Mouse (Mus musculus): ENCODE data around the gene Atf4. TPM values are rescaled to one million over a fixed set of nuclear protein-coding genes. Genes with fewer than 3 reads are reported as not detected.

The Atf4 gene
- polyA plus RNA-seq (2012; rRNA removed) = 239 and 315 TPM in 2 replicates

DNA sequence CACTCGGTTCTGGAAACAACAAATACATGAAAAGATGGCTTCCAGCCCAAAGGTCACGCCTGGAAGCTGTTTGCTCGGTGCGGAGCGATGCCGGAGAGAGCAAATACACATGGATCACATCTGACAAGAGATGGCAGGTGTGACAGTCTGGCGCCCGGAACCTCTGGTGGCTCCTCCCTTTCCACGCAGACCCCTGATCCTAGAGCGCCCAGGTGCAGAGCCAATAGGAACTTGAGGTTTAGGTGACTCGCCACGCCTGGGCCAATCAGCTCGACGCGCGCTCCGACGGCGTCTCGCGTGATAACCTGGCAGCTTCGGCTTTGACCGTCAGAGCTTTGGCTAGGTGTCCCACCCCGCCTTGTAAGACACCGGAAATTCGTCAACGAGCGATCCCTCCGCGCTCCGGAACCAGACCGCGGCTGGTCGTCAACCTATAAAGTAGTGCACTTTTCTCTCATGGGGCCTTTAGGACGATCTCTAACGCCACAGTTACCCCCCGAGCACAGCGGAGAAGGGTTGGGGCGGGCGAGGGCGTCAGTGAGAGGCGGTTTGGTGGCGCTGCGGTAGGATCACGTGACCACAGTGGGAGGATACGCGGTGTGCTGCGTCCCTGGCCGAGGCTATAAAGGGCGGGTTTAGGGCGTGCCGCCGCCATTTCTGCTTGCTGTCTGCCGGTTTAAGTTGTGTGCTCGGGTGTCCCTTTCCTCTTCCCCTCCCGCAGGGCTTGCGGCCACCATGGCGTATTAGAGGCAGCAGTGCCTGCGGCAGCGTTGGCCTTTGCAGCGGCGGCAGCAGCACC is at the start of gene Atf4:
TSS of gene Atf4 (plus strand) at position 338 of the 799 bp plus-strand sequence.

GRCm38 (mm10) chr15:80233733-80234509 is 21.1 kb upstream of the Atf4 start, which contains the start of gene Mief1:
Gene Mief1 (plus strand): TSS chr15:80234018.

DNA sequence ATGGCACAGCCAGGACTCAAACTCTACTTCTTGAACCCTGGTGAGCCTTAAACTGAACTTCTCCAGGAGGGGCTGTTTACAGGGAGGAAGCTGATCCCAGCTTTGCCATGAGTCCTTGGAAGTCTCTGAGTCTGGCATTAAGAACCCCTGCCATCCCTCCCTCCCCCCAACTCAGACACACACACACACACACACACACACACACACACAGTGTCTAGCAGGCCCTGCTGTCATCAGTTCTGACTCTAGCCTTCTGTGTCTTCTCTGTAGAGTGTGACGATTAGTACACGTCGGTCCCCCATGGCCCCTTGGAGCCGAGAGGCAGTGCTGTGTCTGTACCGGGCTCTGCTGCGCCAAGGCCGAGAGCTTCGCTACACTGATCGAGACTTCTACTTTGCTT is 19.4 kb upstream of the Atf4 start, which contains the start of gene AC140267.1:
TSS of gene AC140267.1 (plus strand) at position 301 of the 400 bp plus-strand sequence.

GRCm38 (mm10) chr15:80263610-80264575 is 8.9 kb downstream of the Atf4 start, which contains the start of gene Rps19bp1:
Gene Rps19bp1 (minus strand): TSS chr15:80264315.

DNA sequence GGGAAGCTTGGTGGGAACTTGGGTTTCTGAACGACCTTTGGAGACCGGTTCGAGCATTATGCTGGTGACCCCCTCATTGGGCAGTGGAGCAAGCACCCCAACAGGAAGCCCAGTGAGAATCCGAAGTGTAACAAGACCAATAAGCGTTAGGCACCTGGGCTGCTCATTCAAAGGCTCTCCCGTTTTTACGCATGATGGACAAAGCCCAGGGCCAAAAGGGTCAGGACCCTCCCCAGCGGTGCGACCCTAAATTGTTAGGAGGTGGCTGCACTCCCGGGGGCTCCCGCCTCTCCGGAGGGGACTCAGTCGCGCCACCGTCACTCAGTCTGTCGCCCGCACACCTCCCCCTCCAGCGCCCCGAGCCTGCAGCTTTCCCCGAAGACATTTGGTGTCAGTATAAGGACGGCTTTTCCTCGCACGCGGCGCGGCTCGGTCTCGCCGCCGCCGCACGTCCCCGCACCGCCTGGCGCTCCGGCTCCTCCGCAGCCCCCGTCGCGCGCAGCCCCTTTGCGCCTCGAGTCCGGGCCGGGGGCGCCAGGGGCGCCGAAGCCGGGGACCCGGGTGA is 31.9 kb downstream of the Atf4 start, which contains the start of gene Cacna1i:
TSS of gene Cacna1i (plus strand) at position 388 of the 565 bp plus-strand sequence.

Other genes starting within 250 kb of the Atf4 start
- gene Pdgfb, start 240.2 kb upstream of the Atf4 start, polyA plus RNA-seq (2012; rRNA removed) = 5.6 and 7.3 TPM in 2 replicates
- 8.3 and 9.4 TPM in 2 replicates for gene Syngr1, start 163.8 kb upstream of the Atf4 start, polyA plus RNA-seq (2012; rRNA removed)
- 1,781 and 2,200 TPM in 2 replicates for gene Rpl3, start 163.3 kb upstream of the Atf4 start, polyA plus RNA-seq (2012; rRNA removed)
- gene Tab1, start 122.1 kb upstream of the Atf4 start, polyA plus RNA-seq (2012; rRNA removed) = 31.9 and 42.8 TPM in 2 replicates
- 18.4 and 25.7 TPM in 2 replicates for gene Mgat3, start 81.5 kb upstream of the Atf4 start, polyA plus RNA-seq (2012; rRNA removed)
- gene Mief1, start 21.2 kb upstream of the Atf4 start, polyA plus RNA-seq (2012; rRNA removed) = 14.8 and 18.4 TPM in 2 replicates
- gene AC140267.1, start 19.3 kb upstream of the Atf4 start, polyA plus RNA-seq (2012; rRNA removed) = not detected in 2 replicates
- 43.9 and 57.8 TPM in 2 replicates for gene Rps19bp1, start 9.1 kb downstream of the Atf4 start, polyA plus RNA-seq (2012; rRNA removed)
- gene Cacna1i, start 32.1 kb downstream of the Atf4 start, polyA plus RNA-seq (2012; rRNA removed) = 0.36 and 0.43 TPM in 2 replicates